In genomic region chr4:130056011-130056322, GRCm38 (mm10) we compare ENCODE assay signal across 17 mouse cellular contexts. TPM values are rescaled to one million over a fixed set of nuclear protein-coding genes. Genes with fewer than 3 reads are reported as not detected.
DNase-seq lines count a peak whose midpoint lies in the region; ATAC-seq lines count a peak whose summit lies in the region.
"Had no signal": no experiment of that assay in that cellular context is flagged by ENCODE, and none has a peak within 500 bp of the region (broad histone marks: within the 10 kb centered on the region; RNA-seq: fewer than 3 reads in every experiment).

No protein-coding gene starts in this region.

- ATAC-seq in midbrain, embryonic 16.5 days, result peak; percentile 30; the same call in 1 of the 2 replicates
- ATAC-seq in midbrain, embryonic 11.5 days (ENCODE audit: low FRiP score), result no peak
- 0 out of 2 replicates have a peak, but pooled peaks have one; percentile 6 for ATAC-seq in forebrain, embryonic 13.5 days
- no peak; the same call in 1 of the 2 replicates for ATAC-seq in intestine, embryonic 16.5 days
- peak; percentile 59; the same call in 1 of the 2 replicates for ATAC-seq in neural tube, embryonic 14.5 days (ENCODE audit: low read depth)
- ATAC-seq: lung, postnatal 0 days had no signal

- peak overlapping the region; percentile 15 for H3K27ac ChIP-seq in midbrain, embryonic 16.5 days (ENCODE audit: low read length)
- H3K27ac ChIP-seq in midbrain, embryonic 11.5 days (ENCODE audit: low read depth, low read length), result no peak overlapping the region
- H3K27ac ChIP-seq in forebrain, embryonic 13.5 days, result no peak overlapping the region
- peak overlapping the region; percentile 62; the same call in 1 of the 2 replicates for H3K27ac ChIP-seq in intestine, embryonic 16.5 days (ENCODE audit: low read length)
- no peak overlapping the region for H3K27ac ChIP-seq in neural tube, embryonic 14.5 days (ENCODE audit: low read depth, low read length)
- H3K27ac ChIP-seq: liver, embryonic 13.5 days; midbrain, embryonic 12.5 days had no signal

- no peaks in the 10 kb centered on the region for H3K36me3 ChIP-seq in midbrain, embryonic 16.5 days (ENCODE audit: control insufficient read depth, insufficient read depth, low read length)
- H3K36me3 ChIP-seq in midbrain, embryonic 11.5 days (ENCODE audit: control insufficient read depth, insufficient read depth, low read length), result no peaks in the 10 kb centered on the region
- no peaks in the 10 kb centered on the region for H3K36me3 ChIP-seq in forebrain, embryonic 13.5 days (ENCODE audit: poor library complexity, severe bottlenecking)
- peaks cover 4% of the 10 kb centered on the region for H3K36me3 ChIP-seq in intestine, embryonic 16.5 days (ENCODE audit: control insufficient read depth, insufficient read depth, low read length)
- no peaks in the 10 kb centered on the region for H3K36me3 ChIP-seq in neural tube, embryonic 14.5 days (ENCODE audit: control insufficient read depth, insufficient read depth, low read length)
- H3K36me3 ChIP-seq: liver, embryonic 13.5 days; midbrain, embryonic 12.5 days had no signal

- no peak overlapping the region for H3K4me3 ChIP-seq in midbrain, embryonic 16.5 days (ENCODE audit: low read depth, low read length)
- H3K4me3 ChIP-seq in midbrain, embryonic 11.5 days (ENCODE audit: low read depth, low read length), result no peak overlapping the region
- H3K4me3 ChIP-seq in forebrain, embryonic 13.5 days, result no peak overlapping the region
- no peak overlapping the region for H3K4me3 ChIP-seq in intestine, embryonic 16.5 days (ENCODE audit: low read length)
- H3K4me3 ChIP-seq in neural tube, embryonic 14.5 days (ENCODE audit: low read depth, low read length), result no peak overlapping the region
- H3K4me3 ChIP-seq: layer of hippocampus, adult 2 months; liver, embryonic 13.5 days; midbrain, embryonic 12.5 days had no signal

- WGBS in midbrain, embryonic 16.5 days, result 45% methylated on average over 3 of the region's 3 CpGs
- WGBS in midbrain, embryonic 11.5 days, result 59% methylated on average over 3 of the region's 3 CpGs
- WGBS in forebrain, embryonic 13.5 days, result 34% methylated on average over 3 of the region's 3 CpGs
- 54% methylated on average over 3 of the region's 3 CpGs for whole genome bisulfite sequencing in intestine, embryonic 16.5 days
- WGBS in neural tube, embryonic 14.5 days, result 23% methylated on average over 3 of the region's 3 CpGs

- H3K9me3 ChIP-seq in midbrain, embryonic 16.5 days (replicated peaks; ENCODE audit: control insufficient read depth, low read length, poor library complexity, severe bottlenecking), result no peaks in the 10 kb centered on the region
- H3K9me3 ChIP-seq in midbrain, embryonic 11.5 days (ENCODE audit: control insufficient read depth, low read length), result no peaks in the 10 kb centered on the region
- no peaks in the 10 kb centered on the region for H3K9me3 ChIP-seq in forebrain, embryonic 13.5 days (replicated peaks)
- H3K9me3 ChIP-seq in intestine, embryonic 16.5 days (ENCODE audit: control insufficient read depth, low read length), result no peaks in the 10 kb centered on the region
- H3K9me3 ChIP-seq in neural tube, embryonic 14.5 days (ENCODE audit: control insufficient read depth, low read length), result no peaks in the 10 kb centered on the region
- H3K9me3 ChIP-seq: liver, embryonic 13.5 days; midbrain, embryonic 12.5 days had no signal

- no peaks in the 10 kb centered on the region for H3K27me3 ChIP-seq in midbrain, embryonic 16.5 days (ENCODE audit: control insufficient read depth, insufficient read depth, low read depth, low read length)
- H3K27me3 ChIP-seq in midbrain, embryonic 11.5 days (ENCODE audit: control insufficient read depth, insufficient read depth, low read length), result no peaks in the 10 kb centered on the region
- no peaks in the 10 kb centered on the region for H3K27me3 ChIP-seq in forebrain, embryonic 13.5 days
- H3K27me3 ChIP-seq in intestine, embryonic 16.5 days (replicated peaks; ENCODE audit: control insufficient read depth, insufficient read depth, low read length), result no peaks in the 10 kb centered on the region
- no peaks in the 10 kb centered on the region for H3K27me3 ChIP-seq in neural tube, embryonic 14.5 days (ENCODE audit: control insufficient read depth, insufficient read depth, low read length)
- H3K27me3 ChIP-seq: liver, embryonic 13.5 days; midbrain, embryonic 12.5 days had no signal

- peaks cover 11% of the 10 kb centered on the region; the same call in 1 of the 2 replicates for H3K4me1 ChIP-seq in midbrain, embryonic 16.5 days (ENCODE audit: control insufficient read depth, insufficient read depth, low read length)
- H3K4me1 ChIP-seq in midbrain, embryonic 11.5 days (ENCODE audit: control insufficient read depth, insufficient read depth, low read length), result peaks cover 6% of the 10 kb centered on the region; the same call in 1 of the 2 replicates
- peaks cover 31% of the 10 kb centered on the region for H3K4me1 ChIP-seq in forebrain, embryonic 13.5 days
- peaks cover 26% of the 10 kb centered on the region for H3K4me1 ChIP-seq in intestine, embryonic 16.5 days (ENCODE audit: control insufficient read depth, insufficient read depth, low read length)
- H3K4me1 ChIP-seq in neural tube, embryonic 14.5 days (ENCODE audit: control insufficient read depth, insufficient read depth, low read length), result peaks cover 9% of the 10 kb centered on the region; the same call in 1 of the 2 replicates
- H3K4me1 ChIP-seq: liver, embryonic 13.5 days had no signal

- no peak overlapping the region for H3K4me2 ChIP-seq in midbrain, embryonic 16.5 days (ENCODE audit: low read length)
- no peak overlapping the region for H3K4me2 ChIP-seq in midbrain, embryonic 11.5 days
- no peak overlapping the region for H3K4me2 ChIP-seq in forebrain, embryonic 13.5 days
- no peak overlapping the region for H3K4me2 ChIP-seq in intestine, embryonic 16.5 days (ENCODE audit: low read depth, low read length)
- no peak overlapping the region for H3K4me2 ChIP-seq in neural tube, embryonic 14.5 days (ENCODE audit: low read depth, low read length)
- H3K4me2 ChIP-seq: liver, embryonic 13.5 days; midbrain, embryonic 12.5 days had no signal

- H3K9ac ChIP-seq in midbrain, embryonic 16.5 days (ENCODE audit: low read depth, low read length), result 0 out of 2 replicates have a peak overlapping the region, but pooled peaks have one; percentile 20
- no peak overlapping the region for H3K9ac ChIP-seq in midbrain, embryonic 11.5 days (ENCODE audit: low read length)
- H3K9ac ChIP-seq in forebrain, embryonic 13.5 days, result no peak overlapping the region
- H3K9ac ChIP-seq in intestine, embryonic 16.5 days (ENCODE audit: low read depth, low read length), result no peak overlapping the region
- H3K9ac ChIP-seq in neural tube, embryonic 14.5 days (replicated peaks; ENCODE audit: low read depth, low read length), result no peak overlapping the region
- H3K9ac ChIP-seq: liver, embryonic 13.5 days; midbrain, embryonic 12.5 days had no signal

- DNase-seq in midbrain, embryonic 11.5 days (ENCODE audit: low spot score, missing footprints), result no peak
- DNase-seq in right cerebral cortex, adult 2 months (ENCODE audit: low spot score in 2 of 2), result no peak
- DNase-seq in T-cell, adult 2 months (ENCODE audit: low spot score), result no peak
- no peak for DNase-seq in embryo, embryonic 10 days (ENCODE audit: low spot score)
- DNase-seq: adrenal gland, postnatal 36 days; cerebellum, adult 11 months; gastrocnemius, postnatal 10 days; heart, postnatal 10 days; liver, embryonic 13.5 days; thymus, postnatal 14 days had no signal

RNA-seq across cellular contexts. Expression of gene Col16a1, which starts 8.3 kb away (rescaled TPM):
- 8.6 and 10.5 TPM in 2 replicates for polyA plus RNA-seq in midbrain, embryonic 16.5 days (2015; fragmentation: Nextera tagmentation; extraction: Ambion mirVana)
- polyA plus RNA-seq in midbrain, embryonic 11.5 days (2014; fragmentation: Nextera tagmentation; extraction: Ambion mirVana), result 5.8 and 6.9 TPM in 2 replicates
- polyA plus RNA-seq in forebrain, embryonic 13.5 days (2015; fragmentation: Nextera tagmentation; extraction: Ambion mirVana), result 2.5 and 2.9 TPM in 2 replicates
- 36.3 and 45.1 TPM in 2 replicates for polyA plus RNA-seq in intestine, embryonic 16.5 days (2015; fragmentation: Nextera tagmentation; extraction: Ambion mirVana)
- polyA plus RNA-seq in neural tube, embryonic 14.5 days (2014; fragmentation: Nextera tagmentation; extraction: Ambion mirVana), result 5.8 and 18.2 TPM in 2 replicates

RNA-seq across cellular contexts. Expression of gene Pef1, which starts 46.4 kb away (rescaled TPM):
- 62.1 and 62.3 TPM in 2 replicates for polyA plus RNA-seq in midbrain, embryonic 16.5 days (2015; fragmentation: Nextera tagmentation; extraction: Ambion mirVana)
- 71.6 and 72.3 TPM in 2 replicates for polyA plus RNA-seq in midbrain, embryonic 11.5 days (2014; fragmentation: Nextera tagmentation; extraction: Ambion mirVana)
- 68.0 and 68.4 TPM in 2 replicates for polyA plus RNA-seq in forebrain, embryonic 13.5 days (2015; fragmentation: Nextera tagmentation; extraction: Ambion mirVana)
- polyA plus RNA-seq in intestine, embryonic 16.5 days (2015; fragmentation: Nextera tagmentation; extraction: Ambion mirVana), result 81.6 and 81.7 TPM in 2 replicates
- 66.2 and 68.3 TPM in 2 replicates for polyA plus RNA-seq in neural tube, embryonic 14.5 days (2014; fragmentation: Nextera tagmentation; extraction: Ambion mirVana)

Comparison
In these comparisons a context has a peak if more than half of its experiments do, and no peak if none do; other contexts are left out.
1. ATAC-seq: peak in midbrain, embryonic 16.5 days (single experiment), forebrain, embryonic 13.5 days (single experiment) and neural tube, embryonic 14.5 days (single experiment); none in midbrain, embryonic 11.5 days (single experiment) and intestine, embryonic 16.5 days (single experiment).
2. H3K27ac ChIP-seq: peak in midbrain, embryonic 16.5 days (single experiment) and intestine, embryonic 16.5 days (single experiment); none in midbrain, embryonic 11.5 days (single experiment), forebrain, embryonic 13.5 days (single experiment) and neural tube, embryonic 14.5 days (single experiment).